Mouse (Mus musculus): ENCODE measurements around the gene Suclg2. TPM values are rescaled to one million over a fixed set of nuclear protein-coding genes. Genes with fewer than 3 reads are reported as not detected.

Gene Suclg2
- polyA plus RNA-seq, 1 experiment from 2014 or later, result 55.9 TPM

DNA sequence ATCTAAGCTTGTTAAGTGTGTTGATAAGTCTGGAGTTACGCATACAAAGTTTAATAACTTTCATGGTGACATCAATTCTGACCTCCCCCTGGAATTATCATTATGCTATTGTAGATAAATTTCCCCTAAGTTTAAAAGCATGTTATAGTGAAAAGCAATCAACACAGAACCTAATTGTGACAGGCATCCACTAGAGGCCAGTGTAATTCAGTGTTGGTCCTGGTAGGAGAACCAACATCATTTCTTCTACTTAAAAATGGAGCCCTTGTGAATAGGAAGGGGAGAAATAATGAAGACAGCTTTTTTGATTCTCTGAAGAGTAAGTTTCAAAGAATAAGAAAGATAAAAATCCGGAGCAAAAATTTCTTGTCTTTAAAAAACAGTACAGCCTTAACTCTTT is 200.2 kb downstream of the Suclg2 start:
- Histone ChIP-seq H3K27ac (replicated peaks) (no peak overlapping the region), H3K4me3 (no peak overlapping the region), H3K27me3 (replicated peaks; ENCODE audit: low read depth, poor library complexity, severe bottlenecking) (no peaks in the 10 kb centered on the region), H3K4me1 (peaks cover 21% of the 10 kb centered on the region), H3K36me3 (replicated peaks) (no peaks in the 10 kb centered on the region; the same call in 1 of the 2 replicates), H3K9me3 (no peaks in the 10 kb centered on the region)
- DNase-seq (ENCODE audit: low spot score), result no peak
- WGBS, result 85% methylated on average over 2 of the region's 2 CpGs

DNA sequence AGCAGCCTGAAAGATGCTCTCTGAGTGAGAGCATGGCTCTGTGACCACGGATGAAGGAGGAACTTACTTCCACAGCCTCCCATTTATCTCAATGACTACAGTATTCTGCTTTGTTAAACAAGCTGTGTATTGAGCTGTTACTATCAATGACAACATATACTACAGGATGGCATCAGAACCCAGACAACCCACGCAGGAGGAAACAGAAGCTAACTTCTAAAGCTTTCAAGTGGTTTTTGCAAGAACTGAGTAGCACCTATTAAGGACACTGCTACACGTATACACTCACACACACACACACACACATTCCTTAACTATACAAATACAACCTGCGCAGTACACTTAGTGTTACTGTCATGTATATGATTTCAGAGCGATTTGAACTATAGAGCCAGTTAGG is 202.9 kb downstream of the Suclg2 start:
- H3K9me3 ChIP-seq, result no peaks in the 10 kb centered on the region
- WGBS, result 86% methylated on average over 5 of the region's 5 CpGs
- no peak for DNase-seq (ENCODE audit: low spot score)
- H3K36me3 ChIP-seq (replicated peaks), result 0 out of 2 replicates have a peak, but pooled peaks cover 3% of the 10 kb centered on the region
- no peak overlapping the region for H3K4me3 ChIP-seq
- no peaks in the 10 kb centered on the region for H3K27me3 ChIP-seq (replicated peaks; ENCODE audit: low read depth, poor library complexity, severe bottlenecking)
- H3K4me1 ChIP-seq, result peaks cover 21% of the 10 kb centered on the region
- H3K27ac ChIP-seq (replicated peaks), result no peak overlapping the region; the same call in 1 of the 2 replicates

DNA sequence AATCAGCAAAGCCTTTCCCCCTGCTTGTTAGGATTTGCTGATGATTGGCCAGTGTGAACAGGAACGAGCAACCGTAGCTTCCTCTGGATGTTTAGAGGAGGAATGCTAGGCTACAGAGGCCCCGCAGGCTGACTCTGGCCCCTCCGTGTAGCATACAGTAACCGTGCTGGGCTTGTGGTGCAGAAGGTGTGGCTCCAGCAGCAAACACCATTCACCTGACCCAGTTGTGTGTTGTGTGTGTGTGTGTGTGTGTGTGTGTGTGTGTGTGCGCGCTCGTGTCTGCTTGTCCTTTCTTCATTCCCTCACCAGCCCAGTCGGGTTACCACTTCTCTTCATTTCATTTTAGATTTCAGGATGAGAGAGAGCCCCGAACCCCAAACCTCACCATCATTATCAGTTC is 203.9 kb downstream of the Suclg2 start:
- no peak overlapping the region for H3K4me3 ChIP-seq
- peaks cover 19% of the 10 kb centered on the region for H3K4me1 ChIP-seq
- peak; percentile 27 for DNase-seq (ENCODE audit: low spot score)
- peak overlapping the region; percentile 10; the same call in 1 of the 2 replicates for H3K27ac ChIP-seq (replicated peaks)
- 79% methylated on average over 10 of the region's 10 CpGs for WGBS
- H3K9me3 ChIP-seq, result no peaks in the 10 kb centered on the region
- H3K27me3 ChIP-seq (replicated peaks; ENCODE audit: low read depth, poor library complexity, severe bottlenecking), result no peaks in the 10 kb centered on the region
- 0 out of 2 replicates have a peak, but pooled peaks cover 3% of the 10 kb centered on the region for H3K36me3 ChIP-seq (replicated peaks)

DNA sequence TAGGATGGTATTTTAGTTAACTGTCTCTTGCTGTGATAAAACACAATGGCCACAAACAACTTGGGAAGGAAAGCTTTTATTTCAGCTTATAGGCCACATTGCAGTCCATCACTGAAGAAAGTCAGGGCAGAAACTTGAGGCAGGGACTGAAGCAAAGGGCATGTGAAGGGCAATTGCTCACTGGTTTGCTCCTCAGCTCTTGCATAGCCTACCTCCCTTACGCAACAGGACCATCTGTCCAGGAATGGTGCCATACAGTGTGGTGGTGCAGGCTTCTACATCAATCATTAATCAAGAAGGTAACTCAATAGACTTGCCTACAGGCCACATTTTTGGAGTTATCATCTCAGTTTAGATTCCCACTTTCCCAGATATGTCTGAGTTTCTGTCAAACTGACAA is 206.9 kb downstream of the Suclg2 start:
- DNase-seq (ENCODE audit: low spot score), result no peak
- 94% methylated on average over 1 of the region's 1 CpGs for WGBS
- Histone ChIP-seq H3K9me3 (peaks cover 2% of the 10 kb centered on the region; the same call in 1 of the 2 replicates), H3K27me3 (replicated peaks; ENCODE audit: low read depth, poor library complexity, severe bottlenecking) (no peaks in the 10 kb centered on the region), H3K27ac (replicated peaks) (no peak overlapping the region), H3K4me1 (peaks cover 14% of the 10 kb centered on the region), H3K36me3 (replicated peaks) (0 out of 2 replicates have a peak, but pooled peaks cover 3% of the 10 kb centered on the region), H3K4me3 (no peak overlapping the region)

DNA sequence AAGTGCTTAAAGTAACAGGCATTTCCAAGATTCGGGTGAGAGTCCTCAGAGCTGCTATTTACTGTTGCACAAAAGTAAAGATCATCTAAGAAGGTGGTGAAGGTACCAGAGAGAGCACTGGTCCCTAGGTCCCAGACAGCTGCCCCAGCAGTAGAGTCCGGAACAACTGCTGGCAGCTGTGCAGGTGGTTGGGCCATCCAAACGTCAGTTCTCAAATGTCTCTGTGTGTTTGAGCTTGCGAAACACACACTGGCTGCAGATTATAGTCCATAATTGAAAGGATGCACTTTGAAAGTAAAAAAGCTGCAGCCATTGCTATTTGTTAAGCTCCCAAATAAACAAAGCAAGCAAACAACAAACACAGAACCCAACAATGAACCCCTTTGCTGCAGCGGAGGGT is 217.8 kb downstream of the Suclg2 start:
- WGBS, result 75% methylated on average over 5 of the region's 5 CpGs
- no peak overlapping the region for H3K4me3 ChIP-seq
- H3K4me1 ChIP-seq, result peaks cover 19% of the 10 kb centered on the region
- no peak overlapping the region for H3K27ac ChIP-seq (replicated peaks)
- H3K9me3 ChIP-seq, result no peaks in the 10 kb centered on the region
- no peaks in the 10 kb centered on the region for H3K36me3 ChIP-seq (replicated peaks)
- no peaks in the 10 kb centered on the region for H3K27me3 ChIP-seq (replicated peaks; ENCODE audit: low read depth, poor library complexity, severe bottlenecking)
- DNase-seq (ENCODE audit: low spot score), result no peak

DNA sequence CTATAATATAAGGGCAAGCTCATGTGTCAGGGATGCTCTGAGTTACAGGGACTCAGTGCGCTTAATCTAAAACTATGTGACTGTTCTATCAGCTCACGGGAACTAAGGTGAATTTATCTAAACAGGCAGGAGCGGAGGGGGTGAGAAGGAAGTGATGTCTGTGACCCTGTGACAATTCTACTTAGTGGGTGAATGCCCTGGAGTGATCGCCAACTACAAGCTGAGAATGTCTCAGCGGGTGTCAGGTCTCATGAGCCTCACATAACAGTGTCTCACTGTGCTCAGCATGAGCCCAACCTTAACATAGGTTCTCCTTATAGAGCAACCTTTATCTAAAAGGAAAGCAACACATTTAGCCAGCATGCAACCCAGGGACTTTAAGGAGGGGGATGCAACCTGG is 219.0 kb downstream of the Suclg2 start:
- H3K4me3 ChIP-seq, result no peak overlapping the region
- H3K36me3 ChIP-seq (replicated peaks), result no peaks in the 10 kb centered on the region
- no peaks in the 10 kb centered on the region for H3K27me3 ChIP-seq (replicated peaks; ENCODE audit: low read depth, poor library complexity, severe bottlenecking)
- H3K27ac ChIP-seq (replicated peaks), result no peak overlapping the region
- DNase-seq (ENCODE audit: low spot score), result no peak
- 63% methylated on average over 5 of the region's 5 CpGs for WGBS
- H3K9me3 ChIP-seq, result no peaks in the 10 kb centered on the region
- H3K4me1 ChIP-seq, result peaks cover 24% of the 10 kb centered on the region

DNA sequence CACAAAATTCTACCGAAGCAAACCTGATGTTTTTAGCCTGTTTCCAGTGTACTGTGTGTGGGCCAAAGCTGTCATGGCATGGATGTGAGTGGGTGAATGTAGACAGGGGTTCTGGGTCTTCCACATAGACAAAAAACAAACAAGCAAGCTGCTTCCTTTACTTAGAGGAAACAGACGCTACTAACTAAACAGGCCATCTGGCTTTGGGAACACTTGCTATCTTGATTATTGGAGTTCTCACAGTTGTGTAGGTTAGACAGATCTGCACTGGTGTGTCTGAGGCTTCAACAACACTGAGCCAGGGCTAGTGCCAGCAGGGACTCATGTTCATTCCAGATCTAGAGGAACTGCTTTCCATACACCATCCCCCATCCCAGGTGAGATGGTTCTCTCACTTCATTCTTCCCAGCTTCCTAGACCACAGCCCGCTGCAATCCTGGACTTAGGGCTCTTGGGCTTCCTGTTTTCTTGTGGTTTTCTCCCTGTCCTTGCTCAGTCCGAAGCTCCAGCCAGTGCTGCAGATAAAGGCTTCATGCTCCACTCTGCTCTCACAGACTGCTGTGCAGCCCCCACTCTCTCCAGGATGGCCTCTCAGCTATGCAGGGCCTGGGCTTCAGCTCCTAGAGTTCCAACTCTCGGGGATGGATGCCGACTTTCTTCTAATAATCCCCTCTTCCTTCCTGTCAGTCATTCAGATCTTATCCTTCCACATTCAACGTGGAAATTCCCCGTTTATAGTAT is 226.2 kb downstream of the Suclg2 start:
- 74% methylated on average over 8 of the region's 8 CpGs for WGBS
- no peak for DNase-seq (ENCODE audit: low spot score)
- H3K4me1 ChIP-seq, result peaks cover 22% of the 10 kb centered on the region

DNA sequence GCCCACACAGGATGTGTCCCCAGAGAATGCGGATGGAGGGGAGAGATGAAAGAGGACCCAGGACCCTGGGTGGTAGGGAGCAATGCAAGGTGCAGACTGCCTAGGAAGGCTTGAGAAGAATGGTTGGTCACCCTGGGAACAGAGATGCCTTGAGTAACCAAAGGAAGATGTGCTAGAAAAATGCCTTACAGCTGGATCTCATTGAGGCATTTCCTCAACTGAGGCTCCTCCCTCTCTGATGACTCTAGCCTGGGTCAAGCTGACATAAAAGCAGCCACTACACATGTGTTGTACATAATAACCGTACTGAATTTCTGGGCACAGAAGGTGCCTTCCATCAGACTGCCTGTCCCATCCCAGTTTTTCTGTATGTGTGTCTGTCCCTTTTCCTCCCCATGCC is 227.6 kb downstream of the Suclg2 start:
- no peak for DNase-seq (ENCODE audit: low spot score)
- Histone ChIP-seq H3K27me3 (replicated peaks; ENCODE audit: low read depth, poor library complexity, severe bottlenecking) (no peaks in the 10 kb centered on the region), H3K4me3 (no peak overlapping the region), H3K27ac (replicated peaks) (no peak overlapping the region; the same call in 1 of the 2 replicates), H3K9me3 (no peaks in the 10 kb centered on the region), H3K4me1 (peaks cover 22% of the 10 kb centered on the region), H3K36me3 (replicated peaks) (no peaks in the 10 kb centered on the region)
- 68% methylated on average over 2 of the region's 2 CpGs for WGBS

More for the DNA sequence above, 226.2 kb downstream of the Suclg2 start:
- Histone ChIP-seq H3K36me3 (replicated peaks) (no peaks in the 10 kb centered on the region), H3K9me3 (no peaks in the 10 kb centered on the region), H3K27me3 (replicated peaks; ENCODE audit: low read depth, poor library complexity, severe bottlenecking) (no peaks in the 10 kb centered on the region), H3K27ac (replicated peaks) (no peak overlapping the region), H3K4me3 (no peak overlapping the region)

DNA sequence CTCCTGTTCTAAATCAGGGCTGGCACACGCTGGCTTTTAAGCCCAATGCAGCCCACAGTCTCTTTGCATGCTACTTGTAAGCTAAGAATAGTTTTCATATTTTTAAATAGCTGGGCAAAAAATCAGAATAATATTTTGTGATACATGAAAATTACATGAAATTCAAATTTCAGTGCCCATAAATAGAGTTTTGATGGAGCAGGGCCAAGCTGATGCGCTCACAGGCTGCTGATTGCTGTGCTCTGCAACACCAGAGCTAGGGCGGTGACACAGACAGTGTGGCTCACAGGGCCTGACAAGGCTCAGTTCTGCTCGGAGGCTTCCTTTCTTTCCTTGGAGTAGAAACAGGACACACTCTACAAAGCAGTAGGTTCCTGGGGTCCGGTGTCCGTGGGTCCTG is 232.8 kb downstream of the Suclg2 start:
- WGBS, result 94% methylated on average over 6 of the region's 6 CpGs
- Histone ChIP-seq H3K36me3 (replicated peaks) (no peaks in the 10 kb centered on the region), H3K27me3 (replicated peaks; ENCODE audit: low read depth, poor library complexity, severe bottlenecking) (no peaks in the 10 kb centered on the region), H3K27ac (replicated peaks) (no peak overlapping the region), H3K4me1 (peaks cover 17% of the 10 kb centered on the region), H3K9me3 (no peaks in the 10 kb centered on the region), H3K4me3 (no peak overlapping the region)
- peak; percentile 6 for DNase-seq (ENCODE audit: low spot score)

DNA sequence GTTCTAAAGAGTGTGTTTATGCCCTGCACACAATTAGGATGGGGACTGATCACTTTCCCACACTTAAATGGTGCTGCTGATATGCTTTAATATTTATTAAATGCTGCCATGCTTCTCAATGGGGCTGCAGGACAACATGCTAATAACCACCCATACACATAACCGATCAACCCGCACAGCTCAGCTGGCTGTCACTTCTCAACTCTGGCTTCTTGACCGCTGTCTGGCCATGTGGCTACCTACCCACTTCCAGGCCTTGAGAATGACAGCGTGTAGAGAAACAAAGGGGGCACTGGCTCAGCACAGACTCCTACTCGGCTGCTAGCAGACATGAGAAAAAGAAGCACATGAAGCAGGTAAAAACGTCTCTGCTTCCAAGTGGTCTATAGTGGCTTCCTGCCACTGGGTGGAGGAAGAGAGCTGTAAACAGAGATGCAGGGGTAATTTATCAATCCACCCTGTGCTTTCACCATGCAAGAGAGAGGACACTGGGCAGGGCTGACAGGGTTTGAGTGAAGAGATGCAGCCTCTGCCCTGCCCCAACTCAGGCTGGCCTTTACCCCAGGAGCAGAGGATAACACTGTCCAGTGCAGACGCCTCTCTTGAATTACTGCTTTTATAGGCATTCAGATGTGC is 234.3 kb downstream of the Suclg2 start:
- Histone ChIP-seq H3K9me3 (peaks cover 5% of the 10 kb centered on the region; the same call in 1 of the 2 replicates), H3K4me3 (no peak overlapping the region), H3K4me1 (peaks cover 14% of the 10 kb centered on the region), H3K36me3 (replicated peaks) (peaks cover 6% of the 10 kb centered on the region), H3K27me3 (replicated peaks; ENCODE audit: low read depth, poor library complexity, severe bottlenecking) (no peaks in the 10 kb centered on the region), H3K27ac (replicated peaks) (peak overlapping the region; percentile 44)
- DNase-seq (ENCODE audit: low spot score), result peak; percentile 64
- WGBS, result 61% methylated on average over 7 of the region's 7 CpGs

DNA sequence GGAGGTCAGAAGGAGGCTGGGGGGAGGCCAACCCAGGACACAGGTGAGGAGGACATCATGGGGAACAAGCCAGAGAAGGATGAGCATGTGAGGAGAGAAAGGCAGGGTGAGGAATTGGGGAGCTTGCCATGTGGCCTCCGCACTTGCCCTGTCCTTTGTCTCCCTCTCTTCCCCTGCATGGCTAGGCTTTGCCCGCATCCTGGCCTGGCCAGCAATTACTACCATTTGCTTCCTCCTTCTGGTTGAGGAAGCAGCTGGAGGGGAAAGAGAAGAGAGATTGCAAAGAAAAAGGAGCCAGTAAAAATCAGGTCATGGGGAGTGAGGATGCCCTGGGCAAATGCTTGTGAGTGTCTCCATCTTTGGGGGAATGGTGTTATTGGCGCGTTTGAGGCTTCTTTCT is 234.9 kb downstream of the Suclg2 start:
- no peak for DNase-seq (ENCODE audit: low spot score)

DNA sequence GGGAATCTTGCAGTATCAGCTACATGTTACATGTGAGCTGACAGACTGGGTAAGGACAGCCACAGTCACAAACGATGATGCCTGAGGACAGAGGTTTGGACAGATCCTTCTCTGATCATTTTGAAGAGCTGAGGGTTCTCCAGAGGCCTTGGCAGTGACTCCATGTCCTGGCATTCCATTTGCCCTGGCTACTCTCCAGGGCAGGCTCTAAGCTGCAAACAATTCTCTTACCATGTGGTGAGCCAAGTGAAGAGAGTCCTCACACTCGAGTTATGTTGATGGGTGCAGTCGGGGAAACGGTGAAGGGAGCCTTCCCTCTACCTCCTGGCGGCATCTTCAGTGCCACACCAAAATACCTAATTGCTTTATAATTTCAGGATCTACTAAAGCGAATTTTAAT is 235.5 kb downstream of the Suclg2 start:
- WGBS, result 91% methylated on average over 6 of the region's 6 CpGs
- no peaks in the 10 kb centered on the region for H3K27me3 ChIP-seq (replicated peaks; ENCODE audit: low read depth, poor library complexity, severe bottlenecking)
- H3K4me1 ChIP-seq, result peaks cover 14% of the 10 kb centered on the region
- no peak overlapping the region for H3K4me3 ChIP-seq
- H3K36me3 ChIP-seq (replicated peaks), result peaks cover 6% of the 10 kb centered on the region
- H3K9me3 ChIP-seq, result peaks cover 5% of the 10 kb centered on the region; the same call in 1 of the 2 replicates
- H3K27ac ChIP-seq (replicated peaks), result no peak overlapping the region; the same call in 1 of the 2 replicates
- DNase-seq (ENCODE audit: low spot score), result no peak

More for the DNA sequence above, 234.9 kb downstream of the Suclg2 start:
- no peak overlapping the region for H3K27ac ChIP-seq (replicated peaks)
- peaks cover 14% of the 10 kb centered on the region for H3K4me1 ChIP-seq
- H3K27me3 ChIP-seq (replicated peaks; ENCODE audit: low read depth, poor library complexity, severe bottlenecking), result no peaks in the 10 kb centered on the region
- H3K9me3 ChIP-seq, result peaks cover 5% of the 10 kb centered on the region; the same call in 1 of the 2 replicates
- peaks cover 6% of the 10 kb centered on the region for H3K36me3 ChIP-seq (replicated peaks)
- H3K4me3 ChIP-seq, result no peak overlapping the region
- 91% methylated on average over 4 of the region's 4 CpGs for WGBS

DNA sequence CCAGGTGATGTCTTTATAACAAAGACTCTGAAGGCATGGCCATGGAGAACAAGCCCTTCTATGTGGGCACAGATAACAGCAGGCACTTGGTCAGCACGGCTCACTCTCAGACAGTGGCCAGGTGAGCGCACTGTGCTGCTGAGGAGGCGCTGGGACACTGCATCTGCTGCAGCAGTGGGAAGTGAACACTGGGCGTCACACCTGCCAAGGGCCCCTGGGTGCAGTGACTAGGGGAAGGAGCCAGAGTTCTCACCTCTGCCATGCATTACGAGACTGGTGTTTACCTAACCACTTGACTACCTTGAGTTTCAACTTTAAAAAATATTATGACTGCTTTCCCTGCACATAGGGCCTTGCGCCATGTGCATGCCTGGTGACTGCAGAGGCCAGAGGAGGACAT is 238.8 kb downstream of the Suclg2 start:
- H3K9me3 ChIP-seq, result peaks cover 5% of the 10 kb centered on the region; the same call in 1 of the 2 replicates
- peaks cover 11% of the 10 kb centered on the region for H3K36me3 ChIP-seq (replicated peaks)
- 96% methylated on average over 6 of the region's 6 CpGs for WGBS
- H3K4me3 ChIP-seq, result no peak overlapping the region
- H3K27ac ChIP-seq (replicated peaks), result no peak overlapping the region
- peaks cover 12% of the 10 kb centered on the region for H3K4me1 ChIP-seq
- no peak for DNase-seq (ENCODE audit: low spot score)
- H3K27me3 ChIP-seq (replicated peaks; ENCODE audit: low read depth, poor library complexity, severe bottlenecking), result no peaks in the 10 kb centered on the region

All from embryonic facial prominence, embryonic 10.5 days (tissue).